Comparison of ENCODE assay signal across 8 mouse cellular contexts in the genomic region with DNA sequence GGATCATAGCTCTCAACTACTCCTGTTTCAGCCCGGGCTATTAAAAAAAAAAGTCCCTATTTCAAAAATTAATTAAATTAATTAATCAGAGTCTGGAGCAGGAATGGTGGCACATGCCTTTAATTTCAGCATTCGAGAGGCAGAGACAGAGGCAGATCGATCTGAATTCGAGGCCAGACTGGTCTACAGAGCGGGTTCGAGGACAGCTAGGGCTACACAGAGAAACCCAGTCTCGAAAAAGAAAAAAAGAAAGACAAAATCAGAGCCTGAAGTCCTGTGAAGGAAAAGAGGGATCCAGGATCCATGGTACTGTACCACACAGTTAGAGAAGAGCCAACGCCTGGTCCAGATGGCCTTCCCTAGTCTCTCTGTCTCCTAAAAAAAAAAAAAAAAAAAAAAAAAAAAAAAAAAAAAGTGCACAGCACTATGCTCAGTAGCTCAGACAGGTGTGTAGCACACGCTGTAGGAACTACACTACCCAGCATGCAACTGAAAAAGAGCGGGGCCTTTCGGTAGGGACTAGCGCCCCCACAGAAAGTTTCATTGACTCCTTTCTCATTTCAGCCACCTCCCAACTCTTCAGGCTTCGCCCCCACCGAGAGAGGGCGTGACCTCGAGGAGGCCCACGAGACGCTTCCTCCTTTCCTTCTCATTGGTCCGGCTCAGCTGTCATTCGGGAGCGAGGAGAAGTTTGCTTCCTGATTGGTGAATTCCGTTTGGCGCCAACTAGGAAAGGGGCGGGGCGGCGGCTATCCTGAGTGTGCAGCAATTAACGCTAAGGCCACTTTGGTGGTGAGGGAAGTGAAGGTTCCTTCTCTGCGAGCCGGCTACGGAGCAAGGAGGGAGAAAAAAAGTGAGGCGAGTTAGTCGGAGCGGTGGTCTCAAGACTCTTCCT. TPM values are rescaled to one million over a fixed set of nuclear protein-coding genes. Genes with fewer than 3 reads are reported as not detected.
A peak's percentile ranks its signal among the peaks of the same experiment; 100 is the strongest.
DNase-seq lines count a peak whose midpoint lies in the region; ATAC-seq and TF ChIP-seq lines count a peak whose summit lies in the region.

A gene (plus strand): TSS at position 783 of the 895 bp plus-strand sequence.

- H3K79me2 ChIP-seq in C2C12 (ENCODE audit: control insufficient read depth, insufficient read depth) (peaks cover 46% of the 10 kb centered on the region), myocyte (ENCODE audit: control insufficient read depth, insufficient read depth) (peaks cover 35% of the 10 kb centered on the region)
- H3K79me2 ChIP-seq in liver, adult 2 months (ENCODE audit: control insufficient read depth, insufficient read depth, low read length) = no peaks in the 10 kb centered on the region

- H3K9ac ChIP-seq in heart, embryonic 11.5 days (ENCODE audit: low read depth, low read length) = peak within 1 kb of the TSS; percentile 95
- H3K9ac ChIP-seq in kidney, embryonic 16.5 days (replicated peaks; ENCODE audit: low read length) = peak within 1 kb of the TSS; percentile 93
- peak within 1 kb of the TSS; percentile 92 for H3K9ac ChIP-seq in liver, adult 2 months (ENCODE audit: low read depth, low read length)

- H3K36me3 ChIP-seq in C2C12 (ENCODE audit: control insufficient read depth, insufficient read depth) (peaks cover 30% of the 10 kb centered on the region), myocyte (ENCODE audit: control insufficient read depth, insufficient read depth) (peaks cover 15% of the 10 kb centered on the region)
- H3K36me3 ChIP-seq in erythroblast, embryonic 14.5 days (ENCODE audit: control insufficient read depth) = peaks cover 34% of the 10 kb centered on the region
- peaks cover 17% of the 10 kb centered on the region for H3K36me3 ChIP-seq in heart, embryonic 11.5 days (ENCODE audit: control insufficient read depth, insufficient read depth, low read length)
- peaks cover 24% of the 10 kb centered on the region for H3K36me3 ChIP-seq in kidney, embryonic 16.5 days (ENCODE audit: insufficient read depth, low read length)
- peaks cover 4% of the 10 kb centered on the region for H3K36me3 ChIP-seq in liver, adult 2 months (ENCODE audit: control insufficient read depth, insufficient read depth, low read length)
- H3K36me3 ChIP-seq in splenic B cell, adult 2 months (ENCODE audit: control insufficient read depth, insufficient read depth, low read length, poor library complexity, severe bottlenecking) = peaks cover 6% of the 10 kb centered on the region

- ATAC-seq in heart, embryonic 11.5 days (replicated peaks; ENCODE audit: insufficient number of reproducible peaks, low FRiP score, low TSS enrichment) = peak; percentile 89
- ATAC-seq in kidney, embryonic 16.5 days (ENCODE audit: low FRiP score, low TSS enrichment) = peak; percentile 94

- no peaks in the 10 kb centered on the region for H3K9me3 ChIP-seq in erythroblast, embryonic 14.5 days (ENCODE audit: control insufficient read depth, low read length)
- H3K9me3 ChIP-seq in heart, embryonic 11.5 days (replicated peaks; ENCODE audit: control insufficient read depth, low read length) = no peaks in the 10 kb centered on the region
- H3K9me3 ChIP-seq in kidney, embryonic 16.5 days (ENCODE audit: low read length) = no peaks in the 10 kb centered on the region

- peaks cover 40% of the 10 kb centered on the region for H3K79me3 ChIP-seq in C2C12 (ENCODE audit: low read depth)

- H3ac ChIP-seq in C2C12 (ENCODE audit: control insufficient read depth, insufficient read length, low read depth) (peak within 1 kb of the TSS; percentile 99), myocyte (ENCODE audit: control insufficient read depth, insufficient read length) (peak within 1 kb of the TSS; percentile 58)

- peak within 1 kb of the TSS; percentile 83 for H3K27ac ChIP-seq in heart, embryonic 11.5 days (ENCODE audit: low read depth, low read length)
- peak within 1 kb of the TSS; percentile 94 for H3K27ac ChIP-seq in kidney, embryonic 16.5 days (ENCODE audit: low read length)
- H3K27ac ChIP-seq in liver, adult 2 months (replicated peaks; ENCODE audit: insufficient read depth, low read depth, low read length) = peak within 1 kb of the TSS; percentile 76

- peaks cover 51% of the 10 kb centered on the region for H3K4me1 ChIP-seq in erythroblast, embryonic 14.5 days (ENCODE audit: control insufficient read depth)
- peaks cover 6% of the 10 kb centered on the region for H3K4me1 ChIP-seq in heart, embryonic 11.5 days (ENCODE audit: control insufficient read depth, insufficient read depth, low read length)
- H3K4me1 ChIP-seq in kidney, embryonic 16.5 days (ENCODE audit: insufficient read depth, low read length) = peaks cover 22% of the 10 kb centered on the region
- H3K4me1 ChIP-seq in liver, adult 2 months (ENCODE audit: control insufficient read depth, insufficient read depth, low read length) = peaks cover 7% of the 10 kb centered on the region

- TF ChIP-seq POLR2A in brain, embryonic 14.5 days (IDR thresholded peaks at IDR 0.05; ENCODE audit: borderline replicate concordance, extremely low read depth, insufficient read depth, insufficient read length, poor library complexity, severe bottlenecking) = no peak
- TF ChIP-seq POLR2A in liver, adult 2 months (IDR thresholded peaks at IDR 0.05; ENCODE audit: extremely low read depth, insufficient read depth, low read length) = no peak
- TF ChIP-seq POLR2A in myocyte (IDR thresholded peaks at IDR 0.05; ENCODE audit: insufficient read length, low read depth) = peak; percentile 31

- H3K4me2 ChIP-seq in heart, embryonic 11.5 days = peak within 1 kb of the TSS; percentile 94
- peak within 1 kb of the TSS; percentile 81 for H3K4me2 ChIP-seq in kidney, embryonic 16.5 days (replicated peaks; ENCODE audit: low read depth, low read length)
- peak within 1 kb of the TSS; percentile 90 for H3K4me2 ChIP-seq in myocyte (ENCODE audit: low read depth)

- H3K4me3 ChIP-seq in C2C12 (ENCODE audit: insufficient read depth, poor library complexity, severe bottlenecking) (peak within 1 kb of the TSS; percentile 80), myocyte (peak within 1 kb of the TSS; percentile 85)
- peak within 1 kb of the TSS; percentile 74 for H3K4me3 ChIP-seq in erythroblast, embryonic 14.5 days (replicated peaks)
- peak within 1 kb of the TSS; percentile 88 for H3K4me3 ChIP-seq in heart, embryonic 11.5 days (ENCODE audit: low read depth, low read length)
- peak within 1 kb of the TSS; percentile 81 for H3K4me3 ChIP-seq in kidney, embryonic 16.5 days (ENCODE audit: low read length)
- H3K4me3 ChIP-seq in liver, adult 2 months (ENCODE audit: insufficient read depth, low read depth, low read length) = peak within 1 kb of the TSS; percentile 77

- TF ChIP-seq CTCF in C2C12 (IDR thresholded peaks at IDR 0.05; ENCODE audit: control insufficient read depth, insufficient read depth, insufficient read length) = no peak
- peak; percentile 55; the same call in 1 of the 2 replicates for TF ChIP-seq CTCF in brain, embryonic 14.5 days (IDR thresholded peaks at IDR 0.05; ENCODE audit: borderline replicate concordance, extremely low read depth, insufficient read depth, insufficient read length)
- TF ChIP-seq CTCF in liver, adult 2 months (IDR thresholded peaks at IDR 0.05; ENCODE audit: low read depth, low read length) = peak; percentile 30

- DNase-seq in brain, embryonic 14.5 days (ENCODE audit: low read depth) = peak; percentile 100
- peak; percentile 97 for DNase-seq in liver, adult 2 months (ENCODE audit: extremely low read depth, low read depth, low spot score)
- DNase-seq in splenic B cell, adult 2 months (ENCODE audit: low read depth, low spot score) = peak; percentile 99

- WGBS in heart, embryonic 11.5 days (ENCODE audit: insufficient replicate concordance) = 5% methylated on average over 33 of the region's 33 CpGs
- WGBS in kidney, embryonic 16.5 days = 7% methylated on average over 33 of the region's 33 CpGs
- WGBS in liver, adult 2 months = 6% methylated on average over 33 of the region's 33 CpGs

- H3K27me3 ChIP-seq in C2C12 (ENCODE audit: control insufficient read depth, insufficient read depth, insufficient read length) (no peaks in the 10 kb centered on the region), myocyte (ENCODE audit: control insufficient read depth, insufficient read depth, insufficient read length) (no peaks in the 10 kb centered on the region)
- no peaks in the 10 kb centered on the region for H3K27me3 ChIP-seq in erythroblast, embryonic 14.5 days (ENCODE audit: control insufficient read depth)
- H3K27me3 ChIP-seq in heart, embryonic 11.5 days (ENCODE audit: control insufficient read depth, insufficient read depth, low read length) = no peaks in the 10 kb centered on the region
- no peaks in the 10 kb centered on the region for H3K27me3 ChIP-seq in kidney, embryonic 16.5 days (ENCODE audit: insufficient read depth, low read length)
- no peaks in the 10 kb centered on the region for H3K27me3 ChIP-seq in liver, adult 2 months (ENCODE audit: control insufficient read depth, insufficient read depth, low read length)
- no peaks in the 10 kb centered on the region for H3K27me3 ChIP-seq in splenic B cell, adult 2 months (ENCODE audit: control insufficient read depth, insufficient read depth, low read length, poor library complexity, severe bottlenecking)

TF ChIP-seq in C2C12, 6 proteins besides CTCF, POLR2A, EP300 and RAD21 (continues in another document):
- TF ChIP-seq FOSL1 (IDR thresholded peaks at IDR 0.05; ENCODE audit: insufficient read depth, low read length, poor library complexity, severe bottlenecking) (no peak), MAX (IDR thresholded peaks at IDR 0.05) (peak; percentile 55), MYOD1 (IDR thresholded peaks at IDR 0.05; ENCODE audit: control insufficient read depth, insufficient read length, low read depth) (no peak), USF1 (IDR thresholded peaks at IDR 0.05; ENCODE audit: low read depth) (peak; percentile 77), CEBPB (IDR thresholded peaks at IDR 0.05; ENCODE audit: low read depth) (no peak)

TF ChIP-seq in myocyte, 11 proteins besides CTCF, POLR2A, EP300 and RAD21:
- TF ChIP-seq REST (IDR thresholded peaks at IDR 0.05; ENCODE audit: insufficient read depth, insufficient read length) (no peak), E2F4 (IDR thresholded peaks at IDR 0.05; ENCODE audit: insufficient read depth) (peak; percentile 88), TCF3 (IDR thresholded peaks at IDR 0.05; ENCODE audit: insufficient read length, low read depth) (no peak), CEBPB (IDR thresholded peaks at IDR 0.05; ENCODE audit: insufficient read depth, poor library complexity, severe bottlenecking) (no peak), MYOG (IDR thresholded peaks at IDR 0.05; ENCODE audit: control insufficient read depth in 1 of 3, insufficient read depth in 1 of 3, insufficient read length in 2 of 3, low read depth in 2 of 3) (no peak), USF1 (IDR thresholded peaks at IDR 0.05; ENCODE audit: low read depth) (peak; percentile 72)

RNA-seq across cellular contexts. Expression of the gene that starts here (rescaled TPM):
- 23.3 TPM for polyA plus RNA-seq in C2C12 (2012; fragmentation: generic; extraction: Trizol)
- 15.4 and 16.7 TPM in 2 replicates for polyA plus RNA-seq in brain, embryonic 14.5 days (2012; rRNA removed)
- polyA plus RNA-seq in erythroblast, embryonic 14.5 days (2012) = 1.5 and 1.6 TPM in 2 replicates
- 22.0 and 23.7 TPM in 2 replicates for polyA plus RNA-seq in heart, embryonic 11.5 days (2014; fragmentation: Nextera tagmentation; extraction: Ambion mirVana)
- 24.3 and 28.0 TPM in 2 replicates for polyA plus RNA-seq in kidney, embryonic 16.5 days (2015; fragmentation: Nextera tagmentation; extraction: Ambion mirVana)
- total RNA-seq in liver, adult 2 months (2014; rRNA removed) = 0.92 and 2.1 TPM in 2 replicates
- polyA plus RNA-seq in liver, adult 2 months (2012; rRNA removed) = 0.73 and 0.87 TPM in 2 replicates
- 6.1 TPM for polyA plus RNA-seq in myocyte (2012; fragmentation: generic; extraction: Trizol)

Comparison
In these comparisons a context has a peak if more than half of its experiments do, and no peak if none do; other contexts are left out.
1. Peak in every context shown above with its lines: DNase-seq, ATAC-seq, H3K4me3 ChIP-seq and H3K27ac ChIP-seq.